Mouse (Mus musculus) C2C12 (cell line): ENCODE data around the gene Faiml.

Source experiments
- CEBPB ChIP-seq: IDR thresholded peaks from one replicate; pipeline ENCODE4 v1.6.1; 2011; ENCODE audit warnings: low read depth, mild to moderate bottlenecking, control low read depth, moderate library complexity
- CTCF ChIP-seq: IDR thresholded peaks from one replicate; pipeline ENCODE4 v1.5.1; 2011; ENCODE audit not compliant: control insufficient read depth, insufficient read depth, insufficient read length
- MYOG ChIP-seq: IDR thresholded peaks from one replicate; pipeline ENCODE4 v1.6.1; 2011; ENCODE audit not compliant: control insufficient read depth, insufficient read length; ENCODE audit errors: extremely low read depth

- TF ChIP-seq CTCF: no peak
- TF ChIP-seq CEBPB: no peak
- no peak for TF ChIP-seq MYOG
These were observed 53.9 kb downstream of the Faiml start for GRCm38 (mm10) chr9:99183043-99183670.
